In genomic region chr2:131493446-131493845, GRCm38 (mm10) we compare ENCODE assay signal across 8 mouse cellular contexts. TPM values are rescaled to one million over a fixed set of nuclear protein-coding genes. Genes with fewer than 3 reads are reported as not detected.
DNase-seq lines count a peak whose midpoint lies in the region; ATAC-seq lines count a peak whose summit lies in the region.

No protein-coding gene starts in this region.

- peak overlapping the region; percentile 89; the same call in 1 of the 2 replicates for H3K4me2 ChIP-seq in kidney, embryonic 16.5 days (replicated peaks; ENCODE audit: low read depth, low read length)
- peak overlapping the region; percentile 93 for H3K4me2 ChIP-seq in forebrain, embryonic 15.5 days (replicated peaks)
- H3K4me2 ChIP-seq in limb, embryonic 15.5 days, result peak overlapping the region; percentile 96; the same call in 1 of the 2 replicates
- H3K4me2 ChIP-seq in neural tube, embryonic 14.5 days (ENCODE audit: low read depth, low read length), result peak overlapping the region; percentile 98

- H3K9me3 ChIP-seq in kidney, embryonic 16.5 days (ENCODE audit: low read length), result no peaks in the 10 kb centered on the region
- H3K9me3 ChIP-seq in forebrain, embryonic 15.5 days, result no peaks in the 10 kb centered on the region
- no peaks in the 10 kb centered on the region for H3K9me3 ChIP-seq in limb, embryonic 15.5 days
- H3K9me3 ChIP-seq in neural tube, embryonic 14.5 days (ENCODE audit: control insufficient read depth, low read length), result no peaks in the 10 kb centered on the region

- no peak overlapping the region for H3K27ac ChIP-seq in kidney, embryonic 16.5 days (ENCODE audit: low read length)
- H3K27ac ChIP-seq in forebrain, embryonic 15.5 days (replicated peaks), result no peak overlapping the region
- no peak overlapping the region for H3K27ac ChIP-seq in limb, embryonic 15.5 days
- H3K27ac ChIP-seq in neural tube, embryonic 14.5 days (ENCODE audit: low read depth, low read length), result no peak overlapping the region

- H3K36me3 ChIP-seq in kidney, embryonic 16.5 days (ENCODE audit: insufficient read depth, low read length), result no peaks in the 10 kb centered on the region
- no peaks in the 10 kb centered on the region for H3K36me3 ChIP-seq in forebrain, embryonic 15.5 days
- H3K36me3 ChIP-seq in limb, embryonic 15.5 days, result no peaks in the 10 kb centered on the region
- H3K36me3 ChIP-seq in neural tube, embryonic 14.5 days (ENCODE audit: control insufficient read depth, insufficient read depth, low read length), result no peaks in the 10 kb centered on the region

- H3K4me3 ChIP-seq in kidney, embryonic 16.5 days (ENCODE audit: low read length), result no peak overlapping the region
- peak overlapping the region; percentile 61; the same call in 1 of the 2 replicates for H3K4me3 ChIP-seq in forebrain, embryonic 15.5 days
- peak overlapping the region; percentile 86; the same call in 1 of the 2 replicates for H3K4me3 ChIP-seq in limb, embryonic 15.5 days
- H3K4me3 ChIP-seq in neural tube, embryonic 14.5 days (ENCODE audit: low read depth, low read length), result peak overlapping the region; percentile 95

- H3K4me1 ChIP-seq in kidney, embryonic 16.5 days (ENCODE audit: insufficient read depth, low read length), result peaks cover 11% of the 10 kb centered on the region
- peaks cover 33% of the 10 kb centered on the region for H3K4me1 ChIP-seq in forebrain, embryonic 15.5 days
- H3K4me1 ChIP-seq in limb, embryonic 15.5 days, result peaks cover 49% of the 10 kb centered on the region
- peaks cover 14% of the 10 kb centered on the region for H3K4me1 ChIP-seq in neural tube, embryonic 14.5 days (ENCODE audit: control insufficient read depth, insufficient read depth, low read length)

- no peaks in the 10 kb centered on the region for H3K27me3 ChIP-seq in kidney, embryonic 16.5 days (ENCODE audit: insufficient read depth, low read length)
- no peaks in the 10 kb centered on the region for H3K27me3 ChIP-seq in forebrain, embryonic 15.5 days
- no peaks in the 10 kb centered on the region for H3K27me3 ChIP-seq in limb, embryonic 15.5 days
- H3K27me3 ChIP-seq in neural tube, embryonic 14.5 days (ENCODE audit: control insufficient read depth, insufficient read depth, low read length), result no peaks in the 10 kb centered on the region; the same call in 1 of the 2 replicates

- ATAC-seq in kidney, embryonic 16.5 days (ENCODE audit: low FRiP score, low TSS enrichment), result no peak
- no peak for ATAC-seq in forebrain, embryonic 15.5 days (replicated peaks)
- ATAC-seq in limb, embryonic 15.5 days (ENCODE audit: insufficient number of reproducible peaks, low FRiP score, low TSS enrichment, low read depth), result no peak
- no peak for ATAC-seq in neural tube, embryonic 14.5 days (ENCODE audit: low read depth)

- DNase-seq in kidney, postnatal 4 days, result no peak
- DNase-seq in urinary bladder, postnatal 25 days (ENCODE audit: low spot score), result no peak
- DNase-seq in adrenal gland, adult 18-20 months (ENCODE audit: low spot score in 2 of 2), result no peak
- no peak for DNase-seq in left cerebral cortex, adult 8-10 months (ENCODE audit: low spot score in 2 of 2)

- 50% methylated on average over 5 of the region's 5 CpGs for WGBS in kidney, embryonic 16.5 days
- WGBS in forebrain, embryonic 15.5 days, result 71% methylated on average over 5 of the region's 5 CpGs
- WGBS in limb, embryonic 15.5 days, result 65% methylated on average over 5 of the region's 5 CpGs
- WGBS in neural tube, embryonic 14.5 days, result 53% methylated on average over 5 of the region's 5 CpGs

- H3K9ac ChIP-seq in kidney, embryonic 16.5 days (replicated peaks; ENCODE audit: low read length), result no peak overlapping the region
- peak overlapping the region; percentile 75; the same call in 1 of the 2 replicates for H3K9ac ChIP-seq in forebrain, embryonic 15.5 days (replicated peaks)
- no peak overlapping the region for H3K9ac ChIP-seq in limb, embryonic 15.5 days
- no peak overlapping the region; the same call in 1 of the 2 replicates for H3K9ac ChIP-seq in neural tube, embryonic 14.5 days (replicated peaks; ENCODE audit: low read depth, low read length)

RNA-seq across cellular contexts. Expression of gene Smox, which starts 2.1 kb away (rescaled TPM):
- polyA plus RNA-seq in kidney, embryonic 16.5 days (2015; fragmentation: Nextera tagmentation; extraction: Ambion mirVana), result 39.1 and 39.7 TPM in 2 replicates
- polyA plus RNA-seq in forebrain, embryonic 15.5 days (2015; fragmentation: Nextera tagmentation; extraction: Ambion mirVana), result 55.6 and 63.3 TPM in 2 replicates
- 54.0 and 55.1 TPM in 2 replicates for polyA plus RNA-seq in limb, embryonic 15.5 days (2015; fragmentation: Nextera tagmentation; extraction: Ambion mirVana)
- polyA plus RNA-seq in neural tube, embryonic 14.5 days (2014; fragmentation: Nextera tagmentation; extraction: Ambion mirVana), result 28.9 and 31.9 TPM in 2 replicates
- 10 to 100 TPM; 24.7 to 28.3 TPM for total RNA-seq in adrenal gland, adult 18-20 months (2021)
- 10 to 100 TPM; 48.6 to 64.3 (median 57.9) TPM for total RNA-seq in left cerebral cortex, adult 8-10 months (2022)
